Mouse (Mus musculus): ENCODE data around the gene Hivep1. TPM values are rescaled to one million over a fixed set of nuclear protein-coding genes. Genes with fewer than 3 reads are reported as not detected.

Hivep1 gene
- total and polyA plus RNA-seq, 3 experiments: 5.6 to 31.0 (median 8.8) TPM

DNA sequence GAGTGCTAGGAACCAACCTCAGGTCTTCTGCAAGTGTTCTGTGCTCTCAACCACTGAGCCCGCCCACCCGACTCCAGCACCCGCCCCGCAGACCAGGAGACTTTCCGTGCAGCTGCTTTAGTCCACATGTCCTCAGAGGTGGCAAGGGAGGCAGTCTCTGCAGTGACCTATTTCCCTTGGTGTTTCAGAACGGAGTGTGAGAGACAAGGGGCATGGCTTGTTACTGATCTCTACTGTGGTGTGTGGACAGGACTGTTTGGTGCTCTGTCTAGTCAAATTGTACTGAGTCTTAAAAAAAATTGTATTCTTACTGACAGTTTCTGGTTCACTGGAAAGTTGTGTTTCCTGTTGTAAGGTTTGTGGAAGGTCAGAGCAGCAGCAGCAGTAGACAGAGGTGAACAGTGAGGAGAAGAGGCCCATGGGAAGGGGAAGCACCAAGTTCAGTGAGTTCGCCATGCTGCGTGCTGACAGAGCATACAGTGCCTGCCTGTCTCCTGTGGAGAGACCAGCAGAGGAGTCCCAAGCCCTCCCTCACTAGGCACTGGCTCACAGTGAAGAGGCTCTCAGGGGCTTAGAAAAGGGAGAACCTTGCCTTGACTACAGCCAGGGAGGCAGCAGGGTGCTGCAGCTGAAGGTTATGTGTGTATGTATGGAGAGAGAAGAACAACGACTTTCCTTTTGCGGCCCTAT lies 44.1 kb downstream of the Hivep1 start:
- H3K4me3 ChIP-seq (ENCODE audit: low read depth, low read length): no peak overlapping the region; the same call in 1 of the 2 replicates
- peaks cover 5% of the 10 kb centered on the region for H3K9me3 ChIP-seq (replicated peaks)
- peaks cover 24% of the 10 kb centered on the region for H3K36me3 ChIP-seq (replicated peaks)
- peaks cover 32% of the 10 kb centered on the region for H3K4me1 ChIP-seq (ENCODE audit: insufficient read depth, low read depth, low read length)
- no peaks in the 10 kb centered on the region for H3K27me3 ChIP-seq (ENCODE audit: insufficient read depth, low read length)
- ATAC-seq (ENCODE audit: extremely low read depth, insufficient number of reproducible peaks, low FRiP score, poor library complexity, severe bottlenecking) (no peak), DNase-seq (ENCODE audit: low spot score) (no peak)
- TF ChIP-seq POLR2AphosphoS5 (IDR thresholded peaks at IDR 0.05; ENCODE audit: insufficient replicate concordance, low read depth, low read length) (no peak), GATA1 (IDR thresholded peaks at IDR 0.05; ENCODE audit: borderline replicate concordance, low read length) (no peak), TAL1 (conservative IDR thresholded peaks at IDR 0.05; ENCODE audit: low read depth, low read length) (no peak), GATA2 (IDR thresholded peaks at IDR 0.05; ENCODE audit: borderline replicate concordance, low read depth, low read length) (no peak), CTCF (IDR thresholded peaks at IDR 0.05; ENCODE audit: low read depth, low read length) (no peak)

DNA sequence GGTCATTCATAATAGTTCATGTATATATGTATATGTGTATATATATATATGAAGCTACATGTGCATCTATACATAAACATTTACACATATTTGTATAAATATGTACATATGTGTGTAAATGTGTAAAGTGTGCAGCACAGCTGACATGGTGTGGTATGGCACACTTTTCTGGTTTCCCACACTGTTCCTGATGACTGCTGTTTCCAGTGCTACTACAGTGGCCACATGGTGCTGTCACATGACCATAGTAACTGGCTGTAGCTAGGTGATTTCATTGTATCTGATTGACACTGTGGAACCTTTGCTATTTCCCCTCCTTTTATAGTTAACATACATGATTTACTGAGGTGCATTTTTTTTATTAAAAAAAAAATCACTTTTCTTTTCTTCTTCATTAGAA lies 45.3 kb downstream of the Hivep1 start:
- H3K4me1 ChIP-seq (ENCODE audit: insufficient read depth, low read depth, low read length): peaks cover 36% of the 10 kb centered on the region

DNA sequence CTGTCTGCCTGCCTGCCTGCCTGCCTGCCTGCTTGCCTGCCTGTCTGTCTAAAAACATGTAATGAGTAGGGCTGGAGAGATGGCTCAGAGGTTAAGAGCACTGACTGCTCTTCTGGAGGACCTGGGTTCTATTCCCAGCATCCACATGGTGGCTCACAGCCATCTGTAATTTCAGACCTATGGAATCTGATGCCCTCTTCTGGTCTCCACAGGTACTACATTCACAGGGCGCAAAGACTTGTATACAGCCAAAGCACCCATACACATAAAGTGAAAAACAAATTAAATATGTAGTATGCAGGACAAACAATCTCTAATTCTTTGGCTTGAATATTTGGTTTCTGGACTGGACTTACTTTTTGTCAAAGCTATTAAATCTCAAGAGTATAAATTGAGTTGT lies 46.7 kb downstream of the Hivep1 start:
- Histone ChIP-seq H3K9me3 (replicated peaks) (peaks cover 5% of the 10 kb centered on the region), H3K36me3 (replicated peaks) (peaks cover 29% of the 10 kb centered on the region), H3K4me3 (ENCODE audit: low read depth, low read length) (no peak overlapping the region), H3K4me1 (ENCODE audit: insufficient read depth, low read depth, low read length) (peaks cover 36% of the 10 kb centered on the region), H3K27me3 (ENCODE audit: insufficient read depth, low read length) (no peaks in the 10 kb centered on the region)
- ATAC-seq (ENCODE audit: extremely low read depth, insufficient number of reproducible peaks, low FRiP score, poor library complexity, severe bottlenecking): no peak
- DNase-seq (ENCODE audit: low spot score): no peak
- TF ChIP-seq POLR2AphosphoS5 (IDR thresholded peaks at IDR 0.05; ENCODE audit: insufficient replicate concordance, low read depth, low read length): no peak
- TF ChIP-seq GATA2 (IDR thresholded peaks at IDR 0.05; ENCODE audit: borderline replicate concordance, low read depth, low read length): no peak
- no peak for TF ChIP-seq TAL1 (conservative IDR thresholded peaks at IDR 0.05; ENCODE audit: low read depth, low read length)
- TF ChIP-seq CTCF (IDR thresholded peaks at IDR 0.05; ENCODE audit: low read depth, low read length): no peak
- TF ChIP-seq GATA1 (IDR thresholded peaks at IDR 0.05; ENCODE audit: borderline replicate concordance, low read length): no peak

More for the DNA sequence above, 45.3 kb downstream of the Hivep1 start:
- ATAC-seq (ENCODE audit: extremely low read depth, insufficient number of reproducible peaks, low FRiP score, poor library complexity, severe bottlenecking): no peak
- peaks cover 28% of the 10 kb centered on the region for H3K36me3 ChIP-seq (replicated peaks)
- peaks cover 5% of the 10 kb centered on the region for H3K9me3 ChIP-seq (replicated peaks)
- no peak overlapping the region for H3K4me3 ChIP-seq (ENCODE audit: low read depth, low read length)
- no peak for DNase-seq (ENCODE audit: low spot score)
- TF ChIP-seq CTCF (IDR thresholded peaks at IDR 0.05; ENCODE audit: low read depth, low read length) (no peak), GATA2 (IDR thresholded peaks at IDR 0.05; ENCODE audit: borderline replicate concordance, low read depth, low read length) (no peak), POLR2AphosphoS5 (IDR thresholded peaks at IDR 0.05; ENCODE audit: insufficient replicate concordance, low read depth, low read length) (no peak), TAL1 (conservative IDR thresholded peaks at IDR 0.05; ENCODE audit: low read depth, low read length) (no peak), GATA1 (IDR thresholded peaks at IDR 0.05; ENCODE audit: borderline replicate concordance, low read length) (no peak)
- no peaks in the 10 kb centered on the region for H3K27me3 ChIP-seq (ENCODE audit: insufficient read depth, low read length)

DNA sequence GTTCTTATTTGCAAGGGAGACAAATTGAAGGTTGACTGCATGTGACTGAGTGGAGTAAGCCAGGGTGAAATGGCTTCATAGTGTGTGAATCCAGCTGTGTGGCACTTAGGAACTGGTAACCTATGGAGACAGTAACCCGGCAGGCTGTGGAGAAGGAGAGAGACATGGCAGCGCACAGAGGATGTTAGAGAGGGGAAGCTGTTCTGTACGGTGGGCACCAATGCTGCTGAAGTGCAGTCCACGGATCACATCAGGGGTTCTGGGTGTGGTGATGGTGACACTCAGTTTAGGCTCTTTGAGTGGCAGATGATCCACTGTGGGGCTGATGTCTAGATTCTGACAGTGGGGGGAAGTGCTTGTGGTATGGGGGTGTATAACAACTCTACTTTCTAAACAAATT lies 47.7 kb downstream of the Hivep1 start:
- peaks cover 5% of the 10 kb centered on the region for H3K9me3 ChIP-seq (replicated peaks)
- TF ChIP-seq GATA2 (IDR thresholded peaks at IDR 0.05; ENCODE audit: borderline replicate concordance, low read depth, low read length) (no peak), GATA1 (IDR thresholded peaks at IDR 0.05; ENCODE audit: borderline replicate concordance, low read length) (no peak), CTCF (IDR thresholded peaks at IDR 0.05; ENCODE audit: low read depth, low read length) (no peak), POLR2AphosphoS5 (IDR thresholded peaks at IDR 0.05; ENCODE audit: insufficient replicate concordance, low read depth, low read length) (no peak), TAL1 (conservative IDR thresholded peaks at IDR 0.05; ENCODE audit: low read depth, low read length) (no peak)
- H3K27me3 ChIP-seq (ENCODE audit: insufficient read depth, low read length): no peaks in the 10 kb centered on the region
- H3K36me3 ChIP-seq (replicated peaks): peaks cover 29% of the 10 kb centered on the region
- H3K4me3 ChIP-seq (ENCODE audit: low read depth, low read length): no peak overlapping the region
- H3K4me1 ChIP-seq (ENCODE audit: insufficient read depth, low read depth, low read length): peaks cover 27% of the 10 kb centered on the region
- ATAC-seq (ENCODE audit: extremely low read depth, insufficient number of reproducible peaks, low FRiP score, poor library complexity, severe bottlenecking) (no peak), DNase-seq (ENCODE audit: low spot score) (no peak)

DNA sequence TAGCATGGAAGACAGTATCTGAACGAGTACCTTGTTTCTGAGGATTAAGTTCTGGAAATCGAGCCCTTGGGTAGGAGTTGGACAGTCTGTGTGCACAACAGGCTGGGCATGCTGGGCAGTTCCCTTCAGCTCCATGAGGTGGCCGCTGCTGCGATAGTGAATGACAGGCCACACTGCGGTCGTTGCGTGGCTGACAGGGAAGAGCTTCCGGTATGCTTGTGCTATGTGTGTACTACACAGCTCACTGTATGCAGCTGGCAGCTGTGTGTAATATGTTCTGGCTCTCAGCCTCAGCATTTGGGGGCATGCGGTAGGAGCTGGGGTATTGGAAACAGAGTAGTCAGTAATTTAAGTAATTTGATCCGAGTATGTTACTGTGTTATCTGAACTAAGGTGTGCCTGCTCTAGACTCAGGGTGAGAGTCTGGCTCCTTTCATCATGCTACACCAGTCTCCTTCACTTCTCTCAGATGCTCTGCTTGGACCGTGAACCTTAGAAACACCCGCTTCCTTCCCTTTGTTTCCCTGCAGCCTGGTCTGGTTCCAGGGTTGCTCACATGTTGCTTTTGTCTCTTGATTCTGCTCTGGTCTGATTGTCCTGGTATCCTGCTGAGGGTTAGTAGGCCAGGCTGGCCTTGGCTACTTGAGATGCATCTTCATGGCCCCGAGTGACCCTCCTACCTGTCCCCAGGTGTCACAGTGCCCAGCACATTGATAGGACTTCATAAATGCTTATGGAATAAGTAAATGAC lies 49.8 kb downstream of the Hivep1 start:
- peaks cover 20% of the 10 kb centered on the region for H3K36me3 ChIP-seq (replicated peaks)

DNA sequence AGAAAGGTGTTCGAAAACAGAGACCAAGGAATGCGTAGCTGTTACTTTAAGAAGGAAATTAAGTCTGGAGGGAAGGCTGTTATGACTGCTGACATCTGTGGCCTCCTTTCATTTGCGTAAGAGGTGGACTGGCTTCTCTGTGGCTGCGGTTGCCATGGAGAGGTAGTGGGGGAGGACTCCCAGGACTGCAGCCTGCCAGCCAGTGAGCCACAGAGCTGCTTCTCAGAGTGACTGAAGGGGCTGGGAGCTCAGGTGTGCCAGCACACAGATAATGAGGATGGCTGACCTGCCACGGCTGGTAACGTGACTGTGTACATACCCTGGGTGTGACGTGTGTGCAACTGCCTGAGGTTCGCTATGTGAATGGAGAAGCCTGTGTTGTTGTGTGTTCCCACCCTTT lies 51.2 kb downstream of the Hivep1 start:
- TF ChIP-seq GATA1 (IDR thresholded peaks at IDR 0.05; ENCODE audit: borderline replicate concordance, low read length): no peak
- TF ChIP-seq CTCF (IDR thresholded peaks at IDR 0.05; ENCODE audit: low read depth, low read length): no peak
- no peak for TF ChIP-seq GATA2 (IDR thresholded peaks at IDR 0.05; ENCODE audit: borderline replicate concordance, low read depth, low read length)
- peak; percentile 45; the same call in 1 of the 2 replicates for ATAC-seq (ENCODE audit: extremely low read depth, insufficient number of reproducible peaks, low FRiP score, poor library complexity, severe bottlenecking)
- Histone ChIP-seq H3K9me3 (replicated peaks) (peaks cover 3% of the 10 kb centered on the region), H3K4me1 (ENCODE audit: insufficient read depth, low read depth, low read length) (peaks cover 17% of the 10 kb centered on the region), H3K36me3 (replicated peaks) (peaks cover 19% of the 10 kb centered on the region), H3K27me3 (ENCODE audit: insufficient read depth, low read length) (no peaks in the 10 kb centered on the region), H3K4me3 (ENCODE audit: low read depth, low read length) (peak overlapping the region; percentile 37; the same call in 1 of the 2 replicates)
- no peak for DNase-seq (ENCODE audit: low spot score)

More for the DNA sequence above, 49.8 kb downstream of the Hivep1 start:
- ATAC-seq (ENCODE audit: extremely low read depth, insufficient number of reproducible peaks, low FRiP score, poor library complexity, severe bottlenecking) (no peak), DNase-seq (ENCODE audit: low spot score) (no peak)
- Histone ChIP-seq H3K4me3 (ENCODE audit: low read depth, low read length) (no peak overlapping the region), H3K4me1 (ENCODE audit: insufficient read depth, low read depth, low read length) (peaks cover 18% of the 10 kb centered on the region), H3K9me3 (replicated peaks) (peaks cover 5% of the 10 kb centered on the region), H3K27me3 (ENCODE audit: insufficient read depth, low read length) (no peaks in the 10 kb centered on the region)
- TF ChIP-seq GATA2 (IDR thresholded peaks at IDR 0.05; ENCODE audit: borderline replicate concordance, low read depth, low read length) (no peak), CTCF (IDR thresholded peaks at IDR 0.05; ENCODE audit: low read depth, low read length) (no peak), TAL1 (conservative IDR thresholded peaks at IDR 0.05; ENCODE audit: low read depth, low read length) (no peak), GATA1 (IDR thresholded peaks at IDR 0.05; ENCODE audit: borderline replicate concordance, low read length) (no peak), POLR2AphosphoS5 (IDR thresholded peaks at IDR 0.05; ENCODE audit: insufficient replicate concordance, low read depth, low read length) (no peak)

Data from G1E (cell line).